Mouse (Mus musculus): ENCODE measurements around the gene Col5a2. TPM values are rescaled to one million over a fixed set of nuclear protein-coding genes. Genes with fewer than 3 reads are reported as not detected.
"Not testable (repeated sequence)": the region's sequence is repeated elsewhere in the genome, so short reads cannot be mapped to it uniquely, and the experiment has no call there.

Gene Col5a2
- polyA plus RNA-seq (2015; fragmentation: Nextera tagmentation; extraction: Ambion mirVana) = 11.7 and 12.7 TPM in 2 replicates

GRCm38 (mm10) chr1:45502865-45503332 lies at the start of gene Col5a2:
Gene Col5a2 (minus strand): TSS chr1:45503282.
- WGBS = 32% methylated on average over 12 of the region's 12 CpGs
- H3K27ac ChIP-seq = no peak within 1 kb of the TSS
- no peaks in the 10 kb centered on the region for H3K27me3 ChIP-seq (replicated peaks)
- peak within 1 kb of the TSS; percentile 39 for H3K4me3 ChIP-seq
- H3K36me3 ChIP-seq (replicated peaks) = no peaks in the 10 kb centered on the region
- peak within 1 kb of the TSS; percentile 39 for H3K9ac ChIP-seq
- no peaks in the 10 kb centered on the region for H3K4me1 ChIP-seq
- H3K9me3 ChIP-seq = no peaks in the 10 kb centered on the region
- ATAC-seq (replicated peaks) = peak; percentile 77
- peak within 1 kb of the TSS; percentile 51 for H3K4me2 ChIP-seq

GRCm38 (mm10) chr1:45550531-45550930 lies 47.4 kb upstream of the Col5a2 start:
- no peak overlapping the region for H3K27ac ChIP-seq
- 82% methylated on average over 4 of the region's 4 CpGs for WGBS

GRCm38 (mm10) chr1:45541888-45542287 lies 38.8 kb upstream of the Col5a2 start:
- Histone ChIP-seq H3K27me3 (replicated peaks) (no peaks in the 10 kb centered on the region), H3K27ac (no peak overlapping the region), H3K9ac (no peak overlapping the region), H3K36me3 (replicated peaks) (no peaks in the 10 kb centered on the region), H3K4me3 (no peak overlapping the region), H3K9me3 (no peaks in the 10 kb centered on the region), H3K4me1 (no peaks in the 10 kb centered on the region), H3K4me2 (no peak overlapping the region)
- 31% methylated on average over 1 of the region's 1 CpGs for WGBS
- no peak for ATAC-seq (replicated peaks)

More at GRCm38 (mm10) chr1:45550531-45550930, 47.4 kb upstream of the Col5a2 start:
- H3K4me1 ChIP-seq = no peaks in the 10 kb centered on the region
- H3K36me3 ChIP-seq (replicated peaks) = no peaks in the 10 kb centered on the region
- H3K9ac ChIP-seq = no peak overlapping the region
- no peaks in the 10 kb centered on the region for H3K27me3 ChIP-seq (replicated peaks)
- no peak for ATAC-seq (replicated peaks)
- no peak overlapping the region for H3K4me3 ChIP-seq
- H3K4me2 ChIP-seq = no peak overlapping the region
- H3K9me3 ChIP-seq = no peaks in the 10 kb centered on the region

GRCm38 (mm10) chr1:45541161-45541560 lies 38.1 kb upstream of the Col5a2 start:
- no peak overlapping the region for H3K4me3 ChIP-seq
- no peak overlapping the region for H3K27ac ChIP-seq
- H3K9ac ChIP-seq = no peak overlapping the region
- no peaks in the 10 kb centered on the region for H3K4me1 ChIP-seq
- H3K4me2 ChIP-seq = no peak overlapping the region
- no peaks in the 10 kb centered on the region for H3K36me3 ChIP-seq (replicated peaks)
- no peak for ATAC-seq (replicated peaks)
- H3K27me3 ChIP-seq (replicated peaks) = no peaks in the 10 kb centered on the region
- 91% methylated on average over 2 of the region's 2 CpGs for WGBS
- no peaks in the 10 kb centered on the region for H3K9me3 ChIP-seq

- Histone ChIP-seq H3K9me3 (no peaks in the 10 kb centered on the region), H3K9ac (no peak overlapping the region), H3K4me1 (no peaks in the 10 kb centered on the region), H3K36me3 (replicated peaks) (no peaks in the 10 kb centered on the region), H3K27ac (no peak overlapping the region), H3K4me2 (no peak overlapping the region), H3K27me3 (replicated peaks) (no peaks in the 10 kb centered on the region), H3K4me3 (no peak overlapping the region)
- ATAC-seq (replicated peaks) = no peak
- WGBS = 93% methylated on average over 2 of the region's 2 CpGs
Measured at GRCm38 (mm10) chr1:45531486-45531885, 28.4 kb upstream of the Col5a2 start.

- H3K36me3 ChIP-seq (replicated peaks) = not testable (repeated sequence)
Measured at GRCm38 (mm10) chr1:45527476-45527875, 24.4 kb upstream of the Col5a2 start.

GRCm38 (mm10) chr1:45523601-45524000 lies 20.5 kb upstream of the Col5a2 start:
- H3K9me3 ChIP-seq = no peaks in the 10 kb centered on the region
- no peaks in the 10 kb centered on the region for H3K36me3 ChIP-seq (replicated peaks)
- no peak overlapping the region for H3K4me3 ChIP-seq
- 90% methylated on average over 3 of the region's 3 CpGs for WGBS
- no peak overlapping the region for H3K27ac ChIP-seq
- no peaks in the 10 kb centered on the region for H3K27me3 ChIP-seq (replicated peaks)
- no peak overlapping the region for H3K4me2 ChIP-seq
- no peak overlapping the region for H3K9ac ChIP-seq
- no peak for ATAC-seq (replicated peaks)
- H3K4me1 ChIP-seq = no peaks in the 10 kb centered on the region

More at GRCm38 (mm10) chr1:45527476-45527875, 24.4 kb upstream of the Col5a2 start:
- not testable (repeated sequence) for H3K27me3 ChIP-seq (replicated peaks); H3K4me1 ChIP-seq; H3K4me3 ChIP-seq; H3K27ac ChIP-seq; H3K9me3 ChIP-seq; H3K4me2 ChIP-seq; ATAC-seq (replicated peaks); H3K9ac ChIP-seq

- Histone ChIP-seq H3K9ac (no peak overlapping the region), H3K4me2 (no peak overlapping the region), H3K9me3 (no peaks in the 10 kb centered on the region), H3K27ac (no peak overlapping the region), H3K36me3 (replicated peaks) (no peaks in the 10 kb centered on the region), H3K4me1 (no peaks in the 10 kb centered on the region), H3K27me3 (replicated peaks) (no peaks in the 10 kb centered on the region), H3K4me3 (no peak overlapping the region)
- 83% methylated on average over 2 of the region's 2 CpGs for WGBS
- no peak for ATAC-seq (replicated peaks)
Measured at GRCm38 (mm10) chr1:45521486-45521885, 18.4 kb upstream of the Col5a2 start.

GRCm38 (mm10) chr1:45502241-45502741 lies 791 bp downstream of the Col5a2 start:
- peak; percentile 69 for ATAC-seq (replicated peaks)
- Histone ChIP-seq H3K36me3 (replicated peaks) (no peaks in the 10 kb centered on the region), H3K9me3 (no peaks in the 10 kb centered on the region), H3K4me2 (peak overlapping the region; percentile 51), H3K27me3 (replicated peaks) (no peaks in the 10 kb centered on the region), H3K4me1 (no peaks in the 10 kb centered on the region), H3K9ac (peak overlapping the region; percentile 39), H3K4me3 (peak overlapping the region; percentile 39), H3K27ac (no peak overlapping the region)
- WGBS = 10% methylated on average over 11 of the region's 11 CpGs

- Histone ChIP-seq H3K27me3 (replicated peaks) (no peaks in the 10 kb centered on the region), H3K9me3 (no peaks in the 10 kb centered on the region), H3K4me3 (peak overlapping the region; percentile 39), H3K9ac (no peak overlapping the region), H3K27ac (no peak overlapping the region), H3K4me2 (peak overlapping the region; percentile 51), H3K36me3 (replicated peaks) (no peaks in the 10 kb centered on the region), H3K4me1 (no peaks in the 10 kb centered on the region)
- 58% methylated on average over 6 of the region's 6 CpGs for WGBS
- ATAC-seq (replicated peaks) = no peak
Measured at GRCm38 (mm10) chr1:45501437-45501836, 1.6 kb downstream of the Col5a2 start.

- H3K27me3 ChIP-seq (replicated peaks) = no peaks in the 10 kb centered on the region
- no peak overlapping the region for H3K4me3 ChIP-seq
- H3K27ac ChIP-seq = no peak overlapping the region
- H3K36me3 ChIP-seq (replicated peaks) = no peaks in the 10 kb centered on the region
- 87% methylated on average over 6 of the region's 6 CpGs for WGBS
- no peak overlapping the region for H3K9ac ChIP-seq
- no peak overlapping the region for H3K4me2 ChIP-seq
- no peaks in the 10 kb centered on the region for H3K4me1 ChIP-seq
- H3K9me3 ChIP-seq = no peaks in the 10 kb centered on the region
- no peak for ATAC-seq (replicated peaks)
Measured at GRCm38 (mm10) chr1:45500456-45500855, 2.6 kb downstream of the Col5a2 start.

- Histone ChIP-seq H3K9me3 (no peaks in the 10 kb centered on the region), H3K4me2 (no peak overlapping the region), H3K4me3 (no peak overlapping the region), H3K4me1 (no peaks in the 10 kb centered on the region), H3K27me3 (replicated peaks) (no peaks in the 10 kb centered on the region), H3K36me3 (replicated peaks) (no peaks in the 10 kb centered on the region), H3K27ac (no peak overlapping the region), H3K9ac (no peak overlapping the region)
- 96% methylated on average over 2 of the region's 2 CpGs for WGBS
- no peak for ATAC-seq (replicated peaks)
Measured at GRCm38 (mm10) chr1:45495025-45495424, 8.1 kb downstream of the Col5a2 start.

GRCm38 (mm10) chr1:45492130-45492723 lies 10.9 kb downstream of the Col5a2 start:
- no peaks in the 10 kb centered on the region for H3K36me3 ChIP-seq (replicated peaks)
- ATAC-seq (replicated peaks) = no peak
- 90% methylated on average over 4 of the region's 4 CpGs for WGBS
- H3K4me1 ChIP-seq = no peaks in the 10 kb centered on the region
- H3K27ac ChIP-seq = no peak overlapping the region
- no peaks in the 10 kb centered on the region for H3K27me3 ChIP-seq (replicated peaks)
- H3K4me3 ChIP-seq = no peak overlapping the region
- no peak overlapping the region for H3K4me2 ChIP-seq
- no peaks in the 10 kb centered on the region for H3K9me3 ChIP-seq
- no peak overlapping the region for H3K9ac ChIP-seq
